Mouse (Mus musculus): ENCODE data around the gene Vmn1r132. TPM values are rescaled to one million over a fixed set of nuclear protein-coding genes. Genes with fewer than 3 reads are reported as not detected.
"Not testable (repeated sequence)": the region's sequence is repeated elsewhere in the genome, so short reads cannot be mapped to it uniquely, and the experiment has no call there.

Gene Vmn1r132
- polyA plus RNA-seq (2012; ENCODE audit: insufficient read depth, insufficient read length, low replicate concordance, missing spikeins) = not detected in 2 replicates

GRCm38 (mm10) chr7:21613792-21614191 is at the start of gene Vmn1r132:
Gene Vmn1r132 (plus strand): TSS chr7:21614092.
- WGBS = no CpG with 5 or more reads among the region's 3 CpGs
- not testable (repeated sequence) for H3K4me3 ChIP-seq (ENCODE audit: insufficient read depth, low read depth, low read length); H3K27ac ChIP-seq (ENCODE audit: insufficient read depth, low read depth, low read length)

More at GRCm38 (mm10) chr7:21613792-21614191, at the start of gene Vmn1r132:
- not testable (repeated sequence) for H3K4me1 ChIP-seq (ENCODE audit: control insufficient read depth, insufficient read depth, low read length)

Other genes with a start within 250 kb of the Vmn1r132 start
- not detected in 2 replicates for gene Gm6882, start 181.3 kb upstream of the Vmn1r132 start, polyA plus RNA-seq (2012; ENCODE audit: insufficient read depth, insufficient read length, low replicate concordance, missing spikeins)
- not detected in 2 replicates for gene Vmn1r130, start 102.3 kb upstream of the Vmn1r132 start, polyA plus RNA-seq (2012; ENCODE audit: insufficient read depth, insufficient read length, low replicate concordance, missing spikeins)
- not detected in 2 replicates for gene Vmn1r131, start 68.0 kb upstream of the Vmn1r132 start, polyA plus RNA-seq (2012; ENCODE audit: insufficient read depth, insufficient read length, low replicate concordance, missing spikeins)
- not detected in 2 replicates for gene Gm4175, start 147.4 kb downstream of the Vmn1r132 start, polyA plus RNA-seq (2012; ENCODE audit: insufficient read depth, insufficient read length, low replicate concordance, missing spikeins)
- gene Gm4177, start 182.6 kb downstream of the Vmn1r132 start, polyA plus RNA-seq (2012; ENCODE audit: insufficient read depth, insufficient read length, low replicate concordance, missing spikeins) = not detected in 2 replicates
- gene Vmn1r135, start 218.3 kb downstream of the Vmn1r132 start, polyA plus RNA-seq (2012; ENCODE audit: insufficient read depth, insufficient read length, low replicate concordance, missing spikeins) = not detected in 2 replicates
- gene Gm5725, start 230.2 kb downstream of the Vmn1r132 start, polyA plus RNA-seq (2012; ENCODE audit: insufficient read depth, insufficient read length, low replicate concordance, missing spikeins) = not detected in 2 replicates

Data from olfactory bulb, adult 2 months (tissue).